24 mouse cellular contexts compared by ENCODE assay signal in the genomic region with DNA sequence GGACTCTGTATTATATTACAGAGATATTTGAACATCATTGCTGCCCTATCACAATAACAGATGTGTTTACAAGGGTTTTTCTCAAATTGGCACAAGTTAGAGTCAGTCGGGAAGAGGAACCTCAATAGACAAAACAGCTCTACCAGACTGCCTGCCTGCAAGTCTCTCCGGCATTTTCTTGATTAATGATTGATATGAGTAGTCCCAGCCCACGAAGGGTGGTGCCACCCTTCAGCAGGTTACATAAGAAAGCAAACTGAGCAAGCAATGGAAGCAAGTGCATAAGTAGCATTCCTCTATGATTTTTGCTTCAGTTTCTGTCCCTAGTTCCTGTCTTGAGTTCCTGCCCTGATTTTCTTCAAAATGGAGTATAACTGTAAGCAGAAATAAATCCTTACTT. TPM values are rescaled to one million over a fixed set of nuclear protein-coding genes. Genes with fewer than 3 reads are reported as not detected.
"Had no signal": no experiment of that assay in that cellular context is flagged by ENCODE, and none has a peak within 500 bp of the region (broad histone marks: within the 10 kb centered on the region; RNA-seq: fewer than 3 reads in every experiment).

No protein-coding gene starts in this region.

- DNase-seq: lung, postnatal 14 days; lung, postnatal 36 days; right cerebral cortex, postnatal 14 days; thymus, adult 2 months; thymus, postnatal 25 days; thymus, postnatal 4 days had no signal

- H3K4me2 ChIP-seq: lung, embryonic 15.5 days; midbrain, embryonic 11.5 days; midbrain, embryonic 13.5 days; midbrain, embryonic 15.5 days; neural tube, embryonic 12.5 days; stomach, embryonic 15.5 days had no signal

- H3K27ac ChIP-seq: lung, embryonic 15.5 days; macrophage; midbrain, embryonic 13.5 days; midbrain, embryonic 15.5 days; neural tube, embryonic 12.5 days; stomach, embryonic 15.5 days; stomach, postnatal 0 days had no signal

- H3K27me3 ChIP-seq: lung, embryonic 15.5 days; megakaryocyte, embryonic 14.5 days; midbrain, embryonic 13.5 days; midbrain, embryonic 15.5 days; neural tube, embryonic 12.5 days; stomach, embryonic 15.5 days had no signal

- H3K9ac ChIP-seq: lung, embryonic 15.5 days; midbrain, embryonic 13.5 days; midbrain, embryonic 15.5 days; neural tube, embryonic 12.5 days; stomach, embryonic 15.5 days had no signal

- H3K9me3 ChIP-seq: lung, embryonic 15.5 days; midbrain, embryonic 13.5 days; midbrain, embryonic 15.5 days; stomach, embryonic 15.5 days had no signal

- H3K4me3 ChIP-seq: lung, embryonic 15.5 days; megakaryocyte, embryonic 14.5 days; midbrain, embryonic 13.5 days; midbrain, embryonic 15.5 days; neural tube, embryonic 12.5 days; stomach, embryonic 15.5 days had no signal

- H3K36me3 ChIP-seq: lung, embryonic 15.5 days; midbrain, embryonic 13.5 days; midbrain, embryonic 15.5 days; neural tube, embryonic 12.5 days; stomach, embryonic 15.5 days had no signal

- ATAC-seq: lung, postnatal 0 days; midbrain, embryonic 13.5 days; midbrain, embryonic 15.5 days had no signal

- H3K4me1 ChIP-seq: lung, embryonic 15.5 days; megakaryocyte, embryonic 14.5 days; midbrain, embryonic 13.5 days; midbrain, embryonic 15.5 days; neural tube, embryonic 12.5 days; stomach, embryonic 15.5 days had no signal

RNA-seq across cellular contexts. Expression of gene Hrnr, which starts 17.7 kb away (rescaled TPM):
- total RNA-seq: megakaryocyte progenitor cell, adult 5-6 weeks; monocyte, adult 5-6 weeks; neutrophil, adult 5-6 weeks had no signal
- polyA plus RNA-seq: lung, embryonic 15.5 days; lung, postnatal 0 days; macrophage; midbrain, embryonic 11.5 days; midbrain, embryonic 13.5 days; midbrain, embryonic 15.5 days; midbrain, postnatal 0 days; neural tube, embryonic 12.5 days; neural tube, embryonic 14.5 days; spleen, adult 2 months; testis, adult 2 months; urinary bladder, adult 2 months had no signal

RNA-seq across cellular contexts. Expression of gene Flg, which starts 28.6 kb away (rescaled TPM):
- total RNA-seq: megakaryocyte progenitor cell, adult 5-6 weeks; monocyte, adult 5-6 weeks; neutrophil, adult 5-6 weeks had no signal
- polyA plus RNA-seq: lung, embryonic 15.5 days; lung, postnatal 0 days; macrophage; midbrain, embryonic 11.5 days; midbrain, embryonic 13.5 days; midbrain, embryonic 15.5 days; midbrain, postnatal 0 days; neural tube, embryonic 12.5 days; neural tube, embryonic 14.5 days; spleen, adult 2 months; urinary bladder, adult 2 months had no signal
